Mouse (Mus musculus): ENCODE data around the gene Rhbdd3.

GRCm38 (mm10) chr11:5114931-5115581, 16.3 kb downstream of the Rhbdd3 start:
- no peak for TF ChIP-seq TAL1 (conservative IDR thresholded peaks at IDR 0.05; ENCODE audit: low read depth, low read length)
- peak; percentile 100 for TF ChIP-seq CTCF (IDR thresholded peaks at IDR 0.05; ENCODE audit: low read depth, low read length)
- no peak for TF ChIP-seq GATA1 (IDR thresholded peaks at IDR 0.05; ENCODE audit: borderline replicate concordance, low read length)
- TF ChIP-seq GATA2 (IDR thresholded peaks at IDR 0.05; ENCODE audit: borderline replicate concordance, low read depth, low read length), result no peak
